Mouse (Mus musculus) CH12F3 (cell line): ENCODE data around the gene Hoxd3.

Source experiments
- in situ Hi-C: fragments of 300-500 bp; cut with MboI; formaldehyde crosslinking; loops from 2 replicates; pipeline ENCODE4 v1.14.3; 2020; ENCODE audit warnings: low sequenced_read_pairs

Gene Hoxd3

DNA sequence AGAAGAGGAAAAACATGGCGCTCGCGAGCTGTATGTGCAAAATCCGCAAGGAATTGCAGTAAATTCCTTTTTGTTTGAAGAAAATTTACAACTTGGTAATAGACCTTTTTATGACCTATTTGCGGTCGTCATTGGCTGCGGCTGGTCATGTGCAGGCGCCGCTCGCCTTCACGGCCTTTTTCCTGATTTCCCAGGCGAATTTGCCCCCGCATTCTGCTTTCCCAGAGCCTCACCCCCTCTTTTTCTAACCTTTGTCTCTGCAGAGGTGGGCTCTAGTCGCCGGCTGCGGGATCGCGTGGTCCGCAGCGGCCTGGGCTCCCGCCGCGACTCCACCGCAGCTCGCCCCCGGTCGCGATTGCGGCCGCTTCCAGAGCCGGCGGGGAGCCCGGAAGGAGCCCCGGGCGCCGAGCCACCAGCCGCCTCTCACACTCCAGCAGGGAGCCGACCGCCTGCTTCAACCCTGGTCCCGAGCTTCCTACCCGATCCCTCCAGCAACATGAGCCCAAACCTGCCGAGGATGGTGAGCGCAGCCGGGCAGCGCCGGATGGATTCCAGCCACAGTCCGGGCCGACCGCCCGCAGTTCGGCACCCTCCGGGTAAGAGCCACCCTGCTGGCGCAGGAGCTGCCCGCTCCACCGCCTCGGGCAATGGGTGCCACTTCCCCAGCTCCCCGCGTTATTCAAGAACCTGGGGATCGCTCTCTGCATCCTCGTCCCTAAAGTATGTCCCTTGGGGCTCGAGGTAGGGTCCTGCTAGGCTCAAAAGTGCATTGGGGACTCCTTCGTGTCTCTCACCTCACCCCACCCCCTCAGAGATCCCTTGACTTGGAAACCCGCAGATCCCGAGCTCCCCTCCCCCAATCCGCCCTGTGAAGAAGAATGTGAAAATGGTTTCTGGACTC lies at the start of gene Hoxd3, which contains the start of gene Hoxd4:
Gene Hoxd3 (plus strand): TSS at position 207 of the 901 bp plus-strand sequence.
Gene Hoxd4 (plus strand): TSS at position 209 of the 901 bp plus-strand sequence.
- in situ Hi-C loops = loop anchor here (25.0 kb wide), 1 partner anchor 875 kb away; no protein-coding TSS in a partner anchor

- in situ Hi-C loops = loop anchor here (10.0 to 25.0 kb wide), 2 partner anchors 369 to 601 kb away; no protein-coding TSS in a partner anchor
Measured at GRCm38 (mm10) chr2:74663291-74663925, 48.3 kb upstream of the Hoxd3 start.

DNA sequence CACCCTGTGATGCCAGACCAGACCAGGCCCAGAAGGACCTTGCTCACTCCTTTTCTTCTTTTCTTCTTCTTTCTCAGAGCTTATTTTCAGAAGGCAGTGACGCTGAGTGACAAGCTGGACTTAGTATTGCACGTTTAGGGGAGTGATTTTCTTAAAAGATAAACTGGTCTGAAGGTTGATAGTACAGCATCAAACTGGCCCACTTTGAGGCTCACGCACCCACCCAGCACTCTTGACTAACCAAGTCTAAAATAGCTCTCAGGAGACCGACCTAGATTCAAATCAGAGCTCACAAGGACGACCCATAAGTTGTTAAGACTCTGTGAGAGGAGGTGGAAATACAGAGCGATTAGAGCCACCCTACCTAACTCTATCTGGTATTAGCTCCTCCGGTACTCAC lies 45.3 kb upstream of the Hoxd3 start:
- in situ Hi-C loops = loop anchor here (10.0 to 25.0 kb wide), 2 partner anchors 372 to 604 kb away; no protein-coding TSS in a partner anchor

GRCm38 (mm10) chr2:74667191-74667841 lies 44.4 kb upstream of the Hoxd3 start:
- in situ Hi-C loops = loop anchor here (10.0 to 25.0 kb wide), 2 partner anchors 373 to 605 kb away; no protein-coding TSS in a partner anchor

- in situ Hi-C loops = loop anchor here (10.0 to 25.0 kb wide), 2 partner anchors 373 to 606 kb away; no protein-coding TSS in a partner anchor
Measured at GRCm38 (mm10) chr2:74667842-74668357, 43.8 kb upstream of the Hoxd3 start, which contains the start of gene Hoxd13. Gene Hoxd13, plus strand, starts transcription at chr2:74668310.

DNA sequence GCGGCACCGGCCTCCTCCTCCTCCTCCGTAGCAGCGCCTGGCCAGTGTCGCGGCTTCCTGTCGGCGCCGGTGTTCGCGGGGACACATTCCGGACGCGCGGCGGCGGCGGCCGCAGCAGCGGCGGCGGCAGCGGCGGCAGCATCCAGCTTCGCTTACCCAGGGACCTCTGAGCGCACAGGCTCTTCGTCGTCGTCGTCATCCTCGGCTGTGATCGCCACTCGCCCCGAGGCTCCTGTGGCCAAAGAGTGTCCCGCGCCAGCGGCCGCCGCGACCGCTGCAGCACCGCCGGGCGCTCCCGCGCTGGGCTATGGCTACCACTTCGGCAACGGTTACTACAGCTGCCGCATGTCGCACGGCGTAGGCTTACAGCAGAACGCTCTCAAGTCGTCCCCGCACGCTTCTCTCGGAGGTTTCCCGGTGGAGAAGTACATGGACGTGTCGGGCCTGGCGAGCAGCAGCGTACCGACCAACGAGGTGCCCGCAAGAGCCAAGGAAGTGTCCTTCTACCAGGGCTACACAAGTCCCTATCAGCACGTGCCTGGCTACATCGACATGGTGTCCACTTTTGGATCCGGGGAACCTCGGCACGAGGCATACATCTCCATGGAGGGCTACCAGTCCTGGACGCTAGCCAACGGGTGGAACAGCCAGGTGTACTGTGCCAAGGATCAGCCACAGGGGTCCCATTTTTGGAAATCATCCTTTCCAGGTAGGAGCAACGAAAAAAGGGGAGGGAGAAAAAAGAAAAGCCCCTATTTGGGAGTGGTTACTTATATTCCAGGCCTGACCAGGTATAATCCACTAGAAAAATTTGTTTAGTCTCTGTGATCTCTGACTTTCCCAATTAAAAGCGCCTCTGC lies 43.1 kb upstream of the Hoxd3 start:
- in situ Hi-C loops = loop anchor here (10.0 to 25.0 kb wide), 2 partner anchors 374 to 606 kb away; no protein-coding TSS in a partner anchor

DNA sequence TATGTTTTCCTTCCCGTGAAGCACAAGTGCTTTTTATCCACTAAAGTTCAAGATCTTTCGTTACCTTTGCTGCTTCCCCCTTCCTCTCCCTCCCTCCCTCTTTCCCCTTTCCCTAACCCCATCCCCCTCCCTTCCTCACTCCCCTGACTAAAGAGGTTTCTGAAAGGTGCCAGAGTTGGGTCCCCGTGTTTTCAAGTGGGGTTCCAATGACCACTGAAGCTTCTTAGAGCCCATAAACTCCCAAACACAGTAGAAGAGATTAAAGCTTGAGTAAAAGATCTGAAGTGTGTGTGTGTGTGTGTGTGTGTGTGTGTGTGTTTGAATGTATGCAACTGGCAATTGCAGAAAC lies 42.5 kb upstream of the Hoxd3 start:
- in situ Hi-C loops = loop anchor here (10.0 to 25.0 kb wide), 2 partner anchors 374 to 607 kb away; no protein-coding TSS in a partner anchor

GRCm38 (mm10) chr2:74669650-74670235 lies 42.0 kb upstream of the Hoxd3 start:
- in situ Hi-C loops = loop anchor here (10.0 to 25.0 kb wide), 2 partner anchors 375 to 607 kb away; no protein-coding TSS in a partner anchor

DNA sequence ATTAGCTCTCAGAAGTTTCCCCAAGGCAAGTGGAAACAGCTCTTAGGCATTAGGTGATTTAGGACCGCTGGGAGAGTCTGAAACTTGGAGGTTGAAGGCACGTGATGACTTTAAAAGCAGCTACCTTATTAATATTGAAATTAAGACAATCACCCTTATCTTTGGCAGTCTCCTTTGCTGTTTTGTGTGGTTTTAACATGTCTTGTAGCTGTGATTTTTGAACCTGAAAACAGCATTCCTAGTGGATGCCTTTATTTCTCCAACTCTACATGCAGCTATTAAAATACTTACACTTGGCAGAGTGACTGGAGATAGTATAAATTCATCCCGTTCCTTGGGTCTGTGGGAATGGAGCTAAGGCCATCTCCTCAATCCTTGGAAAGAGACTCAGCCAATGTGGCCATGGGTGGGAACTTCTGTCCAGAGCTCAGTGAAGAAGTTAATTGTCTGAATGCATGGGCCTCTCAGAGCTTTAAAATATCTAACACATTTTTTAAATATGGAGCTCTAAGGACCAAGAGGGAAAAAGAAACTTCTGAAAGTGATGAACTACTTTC lies 41.0 kb upstream of the Hoxd3 start:
- in situ Hi-C loops = loop anchor here (25.0 kb wide), 1 partner anchor 608 kb away; no protein-coding TSS in a partner anchor

DNA sequence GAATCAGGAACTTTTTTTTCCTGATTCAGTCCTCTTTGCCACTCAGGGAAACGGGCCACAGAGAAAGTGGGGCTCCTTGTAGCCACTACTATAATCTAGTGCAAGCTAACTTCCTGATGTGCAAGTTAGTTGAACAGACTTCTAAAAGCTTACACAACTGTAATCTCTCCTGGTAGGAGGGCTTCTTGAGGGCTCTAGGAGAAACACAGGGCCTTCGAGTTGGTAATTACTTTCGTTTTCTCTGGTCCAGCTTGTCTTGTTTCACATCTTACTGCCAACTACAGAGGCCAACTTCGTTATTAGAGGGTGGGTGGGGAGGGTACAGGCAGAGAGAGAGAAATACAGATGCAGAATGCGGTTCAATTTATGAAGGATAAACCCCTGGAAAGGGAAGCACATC lies 39.9 kb upstream of the Hoxd3 start:
- in situ Hi-C loops = loop anchor here (25.0 kb wide), 1 partner anchor 610 kb away; no protein-coding TSS in a partner anchor

DNA sequence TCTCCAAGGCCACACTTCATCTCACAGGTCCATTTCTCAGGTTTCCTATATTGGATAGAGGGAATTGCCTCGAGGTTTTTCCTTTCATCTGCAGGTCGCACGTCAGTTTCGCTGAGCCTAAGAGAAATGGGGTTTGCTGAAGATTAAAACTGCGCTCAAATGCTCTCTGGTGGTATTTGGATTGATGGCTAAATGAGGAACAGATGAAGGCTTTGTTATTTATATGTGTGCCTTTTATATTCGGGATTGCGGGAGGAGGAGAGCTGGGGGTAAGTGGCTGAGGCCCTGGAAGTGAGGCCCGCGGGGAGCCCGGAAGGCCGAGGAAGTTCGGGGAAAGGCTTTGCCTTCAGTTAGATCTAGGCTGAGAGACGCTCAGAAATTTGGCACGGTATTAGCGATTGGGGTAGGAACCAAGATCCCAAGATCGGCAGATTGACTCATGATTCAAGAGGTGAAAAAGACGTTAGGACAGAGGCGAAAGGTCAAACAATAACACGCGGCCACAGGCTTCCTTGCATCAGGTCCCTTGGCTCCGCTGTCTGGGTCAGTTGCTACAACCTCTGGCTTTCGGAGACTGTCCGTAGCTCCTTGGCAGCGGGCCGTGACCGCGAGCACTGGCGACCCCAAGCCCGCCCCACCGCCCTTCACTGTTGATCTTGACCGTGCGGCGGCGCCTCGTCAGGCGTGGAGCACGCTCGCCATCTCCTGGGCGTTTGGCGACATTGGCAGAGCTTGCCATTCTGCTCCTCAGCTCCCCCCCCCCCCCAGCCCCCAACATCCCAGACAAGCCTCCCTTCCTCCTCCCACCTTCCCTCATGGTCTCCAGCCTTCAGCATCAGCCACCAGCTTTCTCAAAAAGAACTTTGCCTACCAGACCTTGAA lies 39.0 kb upstream of the Hoxd3 start:
- in situ Hi-C loops = loop anchor here (25.0 kb wide), 1 partner anchor 610 kb away; no protein-coding TSS in a partner anchor

GRCm38 (mm10) chr2:74673835-74674425 lies 37.8 kb upstream of the Hoxd3 start:
- in situ Hi-C loops = loop anchor here (25.0 kb wide), 1 partner anchor 612 kb away; no protein-coding TSS in a partner anchor

DNA sequence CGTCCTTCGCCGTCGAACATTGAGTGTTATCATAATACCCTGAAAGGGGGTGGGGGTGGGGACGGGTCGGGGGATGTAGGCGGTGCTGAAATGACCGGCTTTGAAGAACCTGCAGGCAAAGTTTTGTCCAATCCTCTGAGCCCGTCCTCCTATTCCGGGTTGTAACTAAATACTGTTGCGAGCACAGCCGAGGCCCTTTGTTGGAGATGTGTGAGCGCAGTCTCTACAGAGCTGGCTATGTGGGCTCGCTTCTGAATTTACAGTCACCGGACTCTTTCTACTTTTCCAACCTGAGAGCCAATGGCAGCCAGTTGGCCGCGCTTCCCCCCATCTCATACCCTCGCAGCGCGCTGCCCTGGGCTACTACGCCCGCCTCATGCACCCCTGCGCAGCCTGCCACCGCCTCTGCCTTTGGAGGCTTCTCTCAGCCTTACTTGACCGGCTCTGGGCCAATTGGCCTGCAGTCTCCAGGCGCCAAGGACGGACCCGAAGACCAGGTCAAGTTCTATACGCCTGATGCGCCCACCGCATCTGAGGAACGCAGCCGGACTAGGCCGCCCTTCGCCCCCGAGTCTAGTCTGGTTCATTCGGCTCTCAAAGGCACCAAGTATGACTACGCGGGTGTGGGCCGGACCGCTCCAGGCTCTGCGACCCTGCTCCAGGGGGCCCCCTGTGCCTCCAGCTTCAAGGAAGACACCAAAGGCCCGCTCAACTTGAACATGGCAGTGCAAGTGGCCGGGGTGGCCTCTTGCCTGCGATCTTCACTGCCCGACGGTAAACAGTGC lies 36.7 kb upstream of the Hoxd3 start, which contains the start of gene Hoxd12:
Gene Hoxd12 (plus strand): TSS at position 133 of the 785 bp plus-strand sequence.
- in situ Hi-C loops = loop anchor here (25.0 kb wide), 2 partner anchors 613 to 637 kb away; no protein-coding TSS in a partner anchor

DNA sequence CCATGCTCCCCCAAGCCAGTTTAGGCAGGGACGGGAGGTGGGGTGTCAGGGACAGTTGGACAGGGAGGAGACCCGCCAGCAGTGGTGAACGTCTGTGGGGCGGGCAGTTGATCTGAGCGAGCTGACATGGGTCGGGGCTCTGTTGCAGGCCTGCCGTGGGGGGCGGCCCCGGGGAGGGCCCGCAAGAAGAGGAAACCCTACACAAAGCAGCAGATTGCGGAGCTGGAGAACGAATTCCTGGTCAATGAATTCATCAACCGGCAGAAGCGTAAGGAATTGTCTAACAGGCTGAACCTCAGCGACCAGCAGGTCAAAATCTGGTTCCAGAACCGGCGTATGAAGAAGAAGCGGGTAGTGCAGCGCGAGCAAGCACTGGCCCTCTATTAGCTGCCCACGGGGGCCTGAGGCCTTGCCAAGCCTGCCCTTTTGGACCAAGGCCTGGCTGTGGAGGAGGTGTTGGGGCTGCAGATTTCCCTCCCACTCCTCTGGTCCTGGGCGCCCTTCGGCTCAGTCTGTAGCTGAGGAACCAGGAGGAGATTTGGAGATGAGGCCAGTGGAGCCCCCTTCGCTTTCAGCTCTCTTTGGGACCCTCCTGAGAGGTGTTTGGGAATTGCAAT lies 36.0 kb upstream of the Hoxd3 start:
- in situ Hi-C loops = loop anchor here (25.0 kb wide), 1 partner anchor 637 kb away; no protein-coding TSS in a partner anchor

- in situ Hi-C loops = loop anchor here (25.0 kb wide), 1 partner anchor 636 kb away; no protein-coding TSS in a partner anchor
Measured at GRCm38 (mm10) chr2:74676376-74677052, 35.2 kb upstream of the Hoxd3 start.
